Mouse (Mus musculus) intestine, embryonic 15.5 days (tissue): ENCODE measurements around the gene Slc24a4. TPM values are rescaled to one million over a fixed set of nuclear protein-coding genes. Genes with fewer than 3 reads are reported as not detected.

Source experiments
- ATAC-seq: fragments of 200-750 bp; cut with Nextera tagmentation; 2 replicates; pipeline ENCODE4 v1.8.0; 2017; ENCODE audit warnings: moderate TSS enrichment, moderate library complexity
- H3K27ac ChIP-seq: fragments of 300-500 bp; sonication (generic); 2 replicates; pipeline ENCODE4 v1.5.1; 2015; ENCODE audit warnings: mild to moderate bottlenecking, inconsistent platforms
- H3K27me3 ChIP-seq: fragments of 300-500 bp; sonication (generic); replicated peaks from 2 replicates; pipeline ENCODE4 v1.6.1; 2015; ENCODE audit warnings: inconsistent platforms
- H3K36me3 ChIP-seq: fragments of 300-500 bp; sonication (generic); 2 replicates; pipeline ENCODE4 v1.6.1; 2015; ENCODE audit warnings: inconsistent platforms
- H3K4me1 ChIP-seq: fragments of 300-500 bp; sonication (generic); replicated peaks from 2 replicates; pipeline ENCODE4 v1.6.1; 2015; ENCODE audit warnings: inconsistent platforms
- H3K4me2 ChIP-seq: fragments of 300-500 bp; sonication (generic); replicated peaks from 2 replicates; pipeline ENCODE4 v1.6.1; 2015; ENCODE audit warnings: mild to moderate bottlenecking, inconsistent platforms
- H3K4me3 ChIP-seq: fragments of 300-500 bp; sonication (generic); replicated peaks from 2 replicates; pipeline ENCODE4 v1.5.1; 2015; ENCODE audit warnings: inconsistent platforms
- H3K9ac ChIP-seq: fragments of 300-500 bp; sonication (generic); 2 replicates; pipeline ENCODE4 v1.6.1; 2015; ENCODE audit warnings: inconsistent platforms
- H3K9me3 ChIP-seq: fragments of 300-500 bp; sonication (generic); 2 replicates; pipeline ENCODE4 v1.6.1; 2016; ENCODE audit warnings: inconsistent platforms
- WGBS: fragments of 180-500 bp; shearing (Covaris S2); methylation state at CpG from one replicate; pipeline ENCODE4 v1.1.7; 2015; 5-methylcytosine and 5-hydroxymethylcytosine counted together
- polyA plus RNA-seq: library from polyadenylated mRNA; unstranded; fragments of >200 nt; fragmentation: Nextera tagmentation; extraction: Ambion mirVana; gene quantifications from 2 replicates; pipeline ENCODE4 v1.2.1, GENCODE M21; 2015

The Slc24a4 gene
- polyA plus RNA-seq, 1 experiment from 2014 or later = 0.93 TPM

DNA sequence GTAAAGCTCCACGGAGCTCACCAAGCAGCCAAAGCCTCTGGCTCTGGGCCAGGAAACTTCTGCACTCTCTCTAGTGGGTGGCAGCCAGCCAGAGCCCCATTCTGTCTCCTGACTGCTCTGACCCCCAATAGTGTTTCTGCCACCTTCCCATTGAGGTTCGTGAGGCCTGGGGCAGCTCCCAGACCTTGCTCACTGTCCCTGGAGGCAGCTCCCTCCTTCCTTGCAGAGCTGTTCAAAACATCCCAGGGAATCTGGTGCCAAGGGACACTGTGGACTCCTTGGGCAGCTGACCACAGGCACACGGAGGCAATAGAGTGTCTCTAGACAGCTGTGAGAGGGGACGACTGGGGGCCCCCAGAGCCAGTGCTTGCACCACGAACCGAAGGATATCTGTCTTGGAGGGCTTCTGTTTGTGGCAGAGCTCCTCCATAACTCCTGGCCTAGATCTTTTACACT lies 179.5 kb downstream of the Slc24a4 start:
- H3K4me2 ChIP-seq = no peak overlapping the region
- peak; percentile 29; the same call in 1 of the 2 replicates for ATAC-seq
- no peak overlapping the region for H3K4me3 ChIP-seq
- 30% methylated on average over 6 of the region's 6 CpGs for WGBS
- H3K27me3 ChIP-seq = no peaks in the 10 kb centered on the region
- H3K9me3 ChIP-seq = no peaks in the 10 kb centered on the region
- peak overlapping the region; percentile 49 for H3K27ac ChIP-seq
- H3K36me3 ChIP-seq = peaks cover 6% of the 10 kb centered on the region; the same call in 1 of the 2 replicates
- H3K4me1 ChIP-seq = peaks cover 48% of the 10 kb centered on the region
- H3K9ac ChIP-seq = no peak overlapping the region

DNA sequence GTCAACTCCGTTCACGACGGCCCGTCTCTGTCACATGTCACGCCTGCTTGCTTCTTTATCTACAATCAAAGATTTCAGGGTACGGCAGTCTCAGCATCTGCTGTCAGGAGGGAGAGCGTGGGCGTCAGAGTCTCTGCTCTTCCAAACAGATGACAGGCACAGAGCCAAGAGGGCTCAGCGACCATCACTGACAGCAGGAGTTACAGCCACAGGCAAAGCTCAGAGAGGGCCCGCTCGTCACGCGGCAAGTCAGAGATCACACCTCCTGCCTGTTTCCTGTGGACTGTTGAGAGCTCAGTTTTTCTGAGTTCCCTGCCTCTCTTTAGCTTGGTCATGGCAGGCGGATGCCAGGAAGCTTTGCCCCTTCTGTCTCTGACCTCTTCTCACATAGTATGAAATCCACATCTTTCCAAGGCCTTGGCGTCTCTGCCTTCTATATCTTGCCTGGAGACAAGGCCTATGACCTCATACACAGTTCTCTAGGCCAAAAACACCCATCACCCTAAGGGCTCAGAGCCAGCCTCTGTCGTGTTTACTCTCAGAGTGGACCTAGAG lies 180.0 kb downstream of the Slc24a4 start:
- no peak overlapping the region for H3K4me2 ChIP-seq

DNA sequence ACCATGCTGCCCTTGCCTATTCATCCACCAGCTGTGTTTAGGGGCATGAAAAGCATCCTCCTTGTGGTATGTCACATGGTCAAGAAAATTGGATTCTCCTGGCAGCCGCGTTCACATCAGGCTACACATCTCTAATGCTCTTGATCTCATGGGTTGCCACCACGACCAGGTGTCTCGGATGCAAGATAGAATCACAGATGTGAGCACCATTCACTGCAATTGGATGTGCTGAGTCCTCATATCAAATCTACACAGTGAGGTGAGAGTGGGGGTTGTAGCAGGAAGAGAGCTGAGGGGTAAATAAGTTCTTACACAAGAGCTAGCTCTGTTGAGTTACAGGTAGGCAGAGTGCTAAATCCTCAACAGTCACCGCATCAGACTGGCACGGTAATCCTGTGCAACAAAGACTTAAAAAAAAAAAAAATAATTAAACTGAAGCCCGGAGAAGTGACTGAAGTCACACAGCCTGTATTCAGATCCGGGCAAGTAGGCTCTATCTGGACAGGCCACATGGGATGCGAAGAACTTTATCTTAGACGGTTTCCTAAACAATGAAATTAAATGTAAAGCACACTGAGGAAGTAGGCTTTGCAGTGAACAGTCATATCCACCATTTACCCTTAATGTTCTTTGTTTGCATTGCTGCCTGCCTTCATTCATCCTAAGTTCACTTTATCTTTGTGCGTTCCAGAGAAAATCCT lies 180.7 kb downstream of the Slc24a4 start:
- no peak overlapping the region for H3K27ac ChIP-seq
- 90% methylated on average over 11 of the region's 11 CpGs for WGBS
- H3K4me1 ChIP-seq = peaks cover 36% of the 10 kb centered on the region
- H3K4me3 ChIP-seq = no peak overlapping the region
- H3K27me3 ChIP-seq = no peaks in the 10 kb centered on the region
- H3K4me2 ChIP-seq = no peak overlapping the region
- H3K36me3 ChIP-seq = peaks cover 7% of the 10 kb centered on the region; the same call in 1 of the 2 replicates
- H3K9me3 ChIP-seq = no peaks in the 10 kb centered on the region
- no peak overlapping the region for H3K9ac ChIP-seq
- no peak for ATAC-seq

More for the DNA sequence above, 180.0 kb downstream of the Slc24a4 start:
- no peak overlapping the region for H3K4me3 ChIP-seq
- peaks cover 43% of the 10 kb centered on the region for H3K4me1 ChIP-seq
- H3K27ac ChIP-seq = peak overlapping the region; percentile 49
- WGBS = 42% methylated on average over 16 of the region's 16 CpGs
- no peaks in the 10 kb centered on the region for H3K9me3 ChIP-seq
- no peaks in the 10 kb centered on the region for H3K27me3 ChIP-seq
- no peak overlapping the region for H3K9ac ChIP-seq
- 0 out of 2 replicates have a peak, but pooled peaks have one; percentile 13 for ATAC-seq
- peaks cover 7% of the 10 kb centered on the region; the same call in 1 of the 2 replicates for H3K36me3 ChIP-seq

DNA sequence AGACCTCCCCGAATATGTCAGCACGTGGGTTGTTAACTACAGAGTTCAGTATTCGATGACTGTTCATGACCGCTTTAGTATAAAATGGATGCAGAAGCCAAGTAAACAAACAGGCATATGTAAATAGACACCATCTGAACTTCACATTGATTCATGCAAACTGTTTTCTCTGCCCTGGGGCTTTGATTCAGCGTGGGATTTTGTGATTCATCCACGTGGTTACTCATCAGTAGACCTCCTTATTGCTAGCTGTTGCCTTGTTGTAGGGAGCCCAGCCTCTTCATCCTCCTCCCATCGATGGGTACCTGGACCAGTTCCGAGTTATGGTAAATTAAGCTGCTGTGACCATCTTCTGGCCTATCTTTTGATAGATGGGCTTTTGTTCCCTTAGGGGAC lies 181.3 kb downstream of the Slc24a4 start:
- no peak overlapping the region for H3K9ac ChIP-seq
- H3K4me2 ChIP-seq = no peak overlapping the region
- no peaks in the 10 kb centered on the region for H3K9me3 ChIP-seq
- H3K27me3 ChIP-seq = no peaks in the 10 kb centered on the region
- H3K27ac ChIP-seq = no peak overlapping the region
- peaks cover 30% of the 10 kb centered on the region for H3K4me1 ChIP-seq
- 80% methylated on average over 8 of the region's 8 CpGs for WGBS
- no peak for ATAC-seq
- peaks cover 9% of the 10 kb centered on the region; the same call in 1 of the 2 replicates for H3K36me3 ChIP-seq
- H3K4me3 ChIP-seq = no peak overlapping the region

DNA sequence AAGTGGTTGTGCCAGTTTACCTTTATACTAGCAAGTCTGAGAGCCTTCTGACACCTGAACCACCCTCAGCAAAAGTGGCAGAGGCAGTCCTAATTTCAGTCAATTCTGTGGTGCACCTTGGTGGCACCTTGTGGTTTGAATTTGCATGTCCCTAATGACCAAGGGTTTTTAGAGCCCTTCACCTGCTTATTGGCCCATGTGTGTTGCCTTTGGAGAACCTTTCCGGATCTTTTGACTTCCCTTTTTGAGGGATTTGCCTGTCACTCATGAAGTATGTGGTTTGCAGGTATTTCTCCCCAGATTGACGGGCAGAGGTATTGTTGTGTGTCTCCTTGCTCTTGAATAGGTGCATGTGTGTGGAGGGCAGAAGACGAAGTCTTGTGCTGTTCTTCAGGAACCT lies 181.7 kb downstream of the Slc24a4 start:
- Histone ChIP-seq H3K9ac (no peak overlapping the region), H3K9me3 (no peaks in the 10 kb centered on the region), H3K4me2 (no peak overlapping the region), H3K27me3 (no peaks in the 10 kb centered on the region), H3K27ac (no peak overlapping the region), H3K4me3 (no peak overlapping the region), H3K4me1 (peaks cover 26% of the 10 kb centered on the region), H3K36me3 (peaks cover 12% of the 10 kb centered on the region)
- no peak for ATAC-seq
- WGBS = 92% methylated on average over 3 of the region's 3 CpGs

DNA sequence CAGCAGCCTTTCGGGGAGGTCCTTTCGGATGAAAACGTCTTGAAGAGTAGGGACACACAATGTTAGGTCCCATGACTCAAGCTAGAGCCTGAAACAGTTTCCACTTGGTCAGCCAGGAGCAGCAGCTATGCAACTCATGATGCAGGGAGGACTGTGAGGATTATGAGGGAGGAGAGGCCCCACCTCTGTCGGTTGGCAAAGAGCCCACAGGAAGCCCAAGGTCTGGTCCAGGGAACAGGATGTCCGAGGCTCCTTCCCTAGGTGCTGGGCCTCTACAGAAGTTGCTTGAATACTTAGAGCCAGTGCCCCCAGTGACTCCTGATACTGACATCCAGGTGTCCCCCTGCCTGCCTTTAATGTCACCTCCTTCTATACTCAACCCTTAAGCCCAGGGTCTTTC lies 182.9 kb downstream of the Slc24a4 start:
- Histone ChIP-seq H3K4me2 (no peak overlapping the region), H3K27ac (no peak overlapping the region), H3K9me3 (no peaks in the 10 kb centered on the region), H3K4me1 (peaks cover 19% of the 10 kb centered on the region), H3K4me3 (no peak overlapping the region), H3K27me3 (no peaks in the 10 kb centered on the region), H3K9ac (no peak overlapping the region), H3K36me3 (peaks cover 16% of the 10 kb centered on the region)
- 81% methylated on average over 5 of the region's 5 CpGs for WGBS
- ATAC-seq = no peak

Other genes starting within 250 kb of the Slc24a4 start
- gene Trip11, start 215.5 kb upstream of the Slc24a4 start, polyA plus RNA-seq = 29.5 and 31.2 TPM in 2 replicates
- gene Atxn3, start 170.5 kb upstream of the Slc24a4 start, polyA plus RNA-seq = 14.0 and 16.4 TPM in 2 replicates
- 24.7 and 27.1 TPM in 2 replicates for gene Cpsf2, start 152.7 kb upstream of the Slc24a4 start, polyA plus RNA-seq
- gene Rin3, start 154.3 kb downstream of the Slc24a4 start, polyA plus RNA-seq = 9.4 and 11.8 TPM in 2 replicates